Mouse (Mus musculus) left cerebral cortex, adult 11 months (tissue): ENCODE measurements around the gene Sec24b.

Experiments
- DNase-seq: peaks from one replicate; pipeline ENCODE4 v3.0.0; 2022; ENCODE audit warnings: low spot score

Sec24b gene

GRCm38 (mm10) chr3:130061281-130061680 is at the start of gene Sec24b:
Sec24b (minus strand) TSS chr3:130061553.
- no peak for DNase-seq

GRCm38 (mm10) chr3:130104471-130104870 is 43.1 kb upstream of the Sec24b start:
- no peak for DNase-seq

- no peak for DNase-seq
Observed at GRCm38 (mm10) chr3:130103486-130103885, 42.1 kb upstream of the Sec24b start.

GRCm38 (mm10) chr3:130095160-130095781 is 33.9 kb upstream of the Sec24b start:
- DNase-seq: peak; percentile 25

- DNase-seq: no peak
Observed at GRCm38 (mm10) chr3:130094125-130094704, 32.9 kb upstream of the Sec24b start.

GRCm38 (mm10) chr3:130090460-130090859 is 29.1 kb upstream of the Sec24b start:
- DNase-seq: no peak

- no peak for DNase-seq
Observed at GRCm38 (mm10) chr3:130088654-130089053, 27.3 kb upstream of the Sec24b start.

- no peak for DNase-seq
Observed at GRCm38 (mm10) chr3:130087466-130087865, 26.1 kb upstream of the Sec24b start.

- DNase-seq: no peak
Observed at GRCm38 (mm10) chr3:130086372-130087080, 25.2 kb upstream of the Sec24b start.

- DNase-seq: no peak
Observed at GRCm38 (mm10) chr3:130083312-130083711, 22.0 kb upstream of the Sec24b start.

- no peak for DNase-seq
Observed at GRCm38 (mm10) chr3:130080666-130081065, 19.3 kb upstream of the Sec24b start.

- DNase-seq: peak; percentile 56
Observed at GRCm38 (mm10) chr3:130079794-130080193, 18.4 kb upstream of the Sec24b start.

GRCm38 (mm10) chr3:130077291-130077690 is 15.9 kb upstream of the Sec24b start:
- DNase-seq: no peak

- no peak for DNase-seq
Observed at GRCm38 (mm10) chr3:130075746-130076145, 14.4 kb upstream of the Sec24b start.

GRCm38 (mm10) chr3:130073085-130073484 is 11.7 kb upstream of the Sec24b start:
- no peak for DNase-seq

- DNase-seq: no peak
Observed at GRCm38 (mm10) chr3:130071918-130072317, 10.6 kb upstream of the Sec24b start.

- DNase-seq: peak; percentile 55
Observed at GRCm38 (mm10) chr3:130060396-130061029, 840 bp downstream of the Sec24b start.

- no peak for DNase-seq
Observed at GRCm38 (mm10) chr3:130059805-130060395, 1.5 kb downstream of the Sec24b start.

GRCm38 (mm10) chr3:130058488-130058887 is 2.9 kb downstream of the Sec24b start:
- DNase-seq: no peak

GRCm38 (mm10) chr3:130057569-130058345 is 3.6 kb downstream of the Sec24b start:
- no peak for DNase-seq
